Mouse (Mus musculus) urinary bladder, postnatal 36 days (tissue): ENCODE results near the gene Nbr1.
"Not testable (repeated sequence)": the region's sequence is repeated elsewhere in the genome, so short reads cannot be mapped to it uniquely, and the experiment has no call there.

ENCODE experiments used
- DNase-seq, 2 experiments: peaks; one replicate each; pipeline ENCODE4 v3.0.0; 2022; ENCODE audit warnings: low spot score in 2 of 2, mixed read lengths in 1 of 2

Gene Nbr1

DNA sequence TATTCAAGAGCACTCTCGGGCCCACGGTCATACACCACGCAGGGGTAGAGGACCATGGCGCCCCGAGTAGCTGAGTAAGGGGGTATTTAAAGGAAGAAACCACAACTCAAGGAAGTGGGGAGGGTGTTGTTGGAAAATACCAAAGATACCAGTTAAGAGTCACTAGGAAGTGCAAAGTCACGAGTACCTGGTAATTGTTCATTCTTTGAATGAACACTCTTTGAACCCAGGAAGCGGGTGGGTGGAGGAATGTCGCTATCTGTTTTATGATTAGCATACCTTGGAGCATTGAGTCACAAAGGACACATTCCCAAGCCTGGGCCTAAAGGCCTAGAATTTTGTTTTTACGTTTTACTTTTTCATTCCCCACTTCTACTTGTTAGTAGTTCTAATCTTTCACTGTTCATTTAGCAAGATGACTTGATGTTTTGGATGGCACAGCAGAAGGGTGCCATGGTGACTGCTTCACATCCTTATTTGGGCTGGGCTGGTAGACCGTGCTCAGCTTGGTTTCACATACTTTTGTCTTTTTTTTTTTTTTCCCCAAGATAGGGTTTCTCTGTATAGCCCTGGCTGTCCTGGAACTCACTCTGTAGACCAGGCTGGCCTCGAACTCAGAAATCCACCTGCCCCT, 68.2 kb downstream of the Nbr1 start:
- not testable (repeated sequence) for DNase-seq

DNA sequence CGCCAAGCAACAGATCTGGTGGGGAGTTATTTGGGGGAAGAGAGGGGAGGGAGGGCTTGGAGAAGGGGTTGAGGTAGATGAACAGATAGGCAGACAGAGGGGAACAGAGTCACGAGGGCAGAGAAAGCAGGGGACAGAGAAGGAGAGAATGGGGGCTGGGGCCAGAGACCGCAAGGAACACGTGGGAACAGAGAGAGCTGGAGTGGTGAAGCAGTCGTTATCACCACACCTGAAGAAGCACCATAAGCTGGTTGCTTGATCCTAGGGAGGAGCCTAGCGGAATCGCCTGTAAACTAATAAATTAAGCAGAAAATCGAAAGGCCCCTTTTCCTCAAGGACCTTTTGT, 74.7 kb downstream of the Nbr1 start:
- DNase-seq: no peak

DNA sequence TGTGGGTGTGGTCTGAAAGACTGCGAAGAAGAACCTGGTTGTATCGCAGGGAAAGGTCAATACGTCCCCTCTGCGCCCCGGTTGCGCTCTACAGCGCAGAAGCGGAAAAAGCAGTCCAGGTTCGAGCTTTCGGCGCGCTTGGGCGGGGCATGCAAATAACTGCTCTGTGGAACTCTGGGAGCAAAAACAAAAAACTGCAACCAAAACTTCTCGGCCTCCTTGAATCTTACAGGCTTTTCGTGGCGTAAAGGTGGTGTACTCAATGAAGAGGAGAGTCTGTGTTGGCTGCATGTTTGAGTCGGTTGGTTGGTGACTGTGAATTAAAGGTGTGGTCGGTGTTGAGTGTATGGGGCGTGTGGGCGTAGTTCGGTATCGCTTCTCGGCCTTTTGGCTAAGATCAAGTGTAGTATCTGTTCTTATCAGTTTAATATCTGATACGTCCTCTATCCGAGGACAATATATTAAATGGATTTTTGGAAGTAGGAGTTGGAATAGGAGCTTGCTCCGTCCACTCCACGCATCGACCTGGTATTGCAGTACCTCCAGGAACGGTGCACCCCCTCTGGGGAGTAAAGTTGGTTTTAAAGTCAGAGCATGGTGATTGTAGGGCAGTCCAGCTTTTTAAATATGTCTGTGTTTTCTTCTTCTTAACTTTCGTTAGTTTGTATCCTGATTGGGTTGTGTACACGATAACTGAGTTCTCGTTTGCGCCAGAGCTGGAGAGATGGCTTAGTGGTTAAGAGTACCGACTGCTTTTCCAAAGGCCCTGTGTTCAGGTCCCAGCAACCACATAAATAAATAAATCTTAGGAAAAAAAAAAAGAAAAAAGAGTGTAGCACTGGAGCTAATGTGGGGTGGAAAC, 75.3 kb downstream of the Nbr1 start, which contains the start of gene Rdm1:
Rdm1 (plus strand) TSS at position 201 of the 862 bp plus-strand sequence.
- peak; percentile 68 to 75 for DNase-seq

DNA sequence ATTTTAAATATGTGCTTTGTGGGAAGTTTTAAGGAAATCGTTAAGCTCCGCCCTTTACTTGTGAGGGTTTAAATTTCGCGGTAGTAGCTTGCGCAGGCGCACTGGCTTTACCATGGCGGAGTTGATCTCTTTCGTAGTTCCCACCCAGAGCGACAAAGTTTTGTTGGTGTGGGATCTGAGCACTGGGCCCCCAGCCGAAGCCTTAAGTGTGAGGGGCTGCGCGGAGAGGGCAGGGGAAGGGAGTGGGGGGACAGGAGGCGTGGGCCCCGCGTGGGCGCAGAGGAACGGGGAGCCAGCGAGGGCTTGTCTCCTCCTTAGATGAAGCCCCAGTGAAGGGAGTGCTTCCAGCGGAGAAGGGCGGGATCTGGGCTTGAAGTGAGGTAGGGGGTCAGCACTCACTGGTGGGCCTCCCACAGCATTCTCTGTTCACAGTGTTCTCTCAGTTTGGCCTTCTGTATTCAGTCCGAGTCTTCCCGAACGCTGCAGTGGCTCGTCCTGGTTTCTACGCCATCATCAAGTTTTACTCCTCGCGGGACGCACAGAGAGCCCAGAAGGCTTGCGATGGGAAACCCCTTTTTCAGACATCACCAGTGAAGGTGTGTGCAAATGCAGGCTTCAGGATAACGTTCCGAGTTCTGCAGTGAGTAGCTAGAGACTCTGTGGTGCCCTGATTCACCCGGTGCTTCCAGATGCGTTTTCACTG, 76.1 kb downstream of the Nbr1 start:
- DNase-seq: peak; percentile 81 to 83

DNA sequence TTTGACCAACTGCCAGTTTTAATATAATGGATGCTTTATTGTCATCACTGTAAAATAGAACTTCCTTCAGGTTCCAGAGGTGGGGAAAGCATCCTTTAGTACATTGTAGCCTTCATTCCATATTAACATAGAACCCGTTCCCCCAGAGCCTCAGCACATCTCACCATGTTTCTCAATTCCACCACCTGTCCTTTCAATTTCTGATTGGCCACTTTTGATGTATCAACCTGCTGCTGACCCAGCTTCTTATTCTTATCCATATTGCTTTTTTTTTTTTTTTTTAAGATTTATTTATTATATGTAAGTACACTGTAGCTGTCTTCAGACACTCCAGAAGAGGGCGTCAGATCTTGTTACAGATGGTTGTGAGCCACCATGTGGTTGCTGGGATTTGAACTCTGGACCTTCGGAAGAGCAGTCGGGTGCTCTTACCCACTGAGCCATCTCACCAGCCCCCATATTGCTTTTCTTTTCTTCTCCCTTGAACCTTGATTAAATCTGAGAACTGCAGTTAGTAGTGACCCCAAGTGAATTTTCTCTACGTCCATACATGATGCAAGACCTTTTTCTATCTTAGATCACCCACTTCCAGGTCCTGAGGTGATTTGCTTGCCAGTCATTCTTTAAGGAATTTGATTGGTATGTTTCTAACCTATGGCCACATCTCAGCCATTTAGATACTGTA, 76.9 kb downstream of the Nbr1 start:
- DNase-seq: not testable (repeated sequence)
